Mouse (Mus musculus) spleen, adult 2 months (tissue): ENCODE data around the gene Dab2. TPM values are rescaled to one million over a fixed set of nuclear protein-coding genes. Genes with fewer than 3 reads are reported as not detected.

Source experiments
- DNase-seq, 2 experiments: peaks; one replicate each; pipeline versions ENCODE4 v3.0.0 to v3.0.0-alpha.2; 2012 to 2021; ENCODE audit warnings: low spot score in 2 of 2, low read depth in 1 of 2
- H3K27ac ChIP-seq: fragments of 200-500 bp; 2 replicates; pipeline ENCODE4 v1.5.1; 2012; ENCODE audit warnings: low read length, inconsistent platforms; ENCODE audit not compliant: insufficient read depth
- H3K27me3 ChIP-seq: fragments of 200-500 bp; 2 replicates; pipeline ENCODE4 v1.6.1; 2012; ENCODE audit warnings: mild to moderate bottlenecking, moderate library complexity, low read length, inconsistent platforms; ENCODE audit not compliant: control insufficient read depth, insufficient read depth
- H3K36me3 ChIP-seq: fragments of 200-500 bp; 2 replicates; pipeline ENCODE4 v1.6.1; 2012; ENCODE audit warnings: mild to moderate bottlenecking, low read length, inconsistent platforms; ENCODE audit not compliant: control insufficient read depth, insufficient read depth
- H3K4me1 ChIP-seq: fragments of 200-500 bp; 2 replicates; pipeline ENCODE4 v1.6.1; 2011; ENCODE audit warnings: inconsistent platforms; ENCODE audit not compliant: control insufficient read depth, insufficient read depth, insufficient read length
- H3K4me3 ChIP-seq: fragments of 200-500 bp; 2 replicates; pipeline ENCODE4 v1.5.1; 2011; ENCODE audit warnings: mild to moderate bottlenecking, inconsistent platforms; ENCODE audit not compliant: insufficient read depth, insufficient read length; ENCODE audit errors: extremely low read depth
- CTCF ChIP-seq: fragments of 200-500 bp; IDR thresholded peaks from 2 replicates; pipeline ENCODE4 v1.5.1; 2011; ENCODE audit warnings: mild to moderate bottlenecking, inconsistent platforms; ENCODE audit not compliant: insufficient read depth, insufficient read length, insufficient replicate concordance; ENCODE audit errors: extremely low read depth
- POLR2A ChIP-seq: fragments of 200-500 bp; IDR thresholded peaks from 2 replicates; pipeline ENCODE4 v1.6.1; 2011; ENCODE audit warnings: low read depth, low read length, inconsistent platforms
- WGBS: fragments of 180-500 bp; shearing (Covaris S2); methylation state at CpG from one replicate; pipeline ENCODE4 v1.1.7; 2018; 5-methylcytosine and 5-hydroxymethylcytosine counted together
- polyA plus RNA-seq: library from polyadenylated mRNA; depleted of rRNA; stranded (reverse); fragments of >200 nt; gene quantifications from 2 replicates; pipeline ENCODE4 v1.2.3, GENCODE M21; 2012; rRNA removed

The Dab2 gene
- polyA plus RNA-seq, 1 experiment: 5.2 TPM

DNA sequence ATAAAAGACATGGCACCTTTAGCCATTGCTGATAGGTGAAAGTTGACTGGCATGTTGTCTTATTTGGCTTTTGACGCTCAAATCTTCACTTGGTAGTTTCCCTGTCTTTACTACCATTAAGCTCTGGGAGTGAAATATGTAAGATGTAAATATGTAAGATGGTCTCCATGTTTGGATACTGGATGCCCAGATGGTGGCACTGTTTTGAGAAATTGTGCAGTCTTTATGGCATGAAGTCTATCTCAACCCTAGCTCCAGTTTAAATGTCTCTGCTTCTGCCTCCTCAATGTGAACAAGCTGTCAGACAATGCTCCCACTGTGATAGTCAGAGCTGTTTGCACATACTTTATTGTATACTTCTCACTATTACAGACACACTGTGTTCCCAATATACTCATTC lies 169.3 kb downstream of the Dab2 start:
- Histone ChIP-seq H3K4me1 (no peaks in the 10 kb centered on the region), H3K27me3 (no peaks in the 10 kb centered on the region), H3K27ac (no peak overlapping the region), H3K36me3 (no peaks in the 10 kb centered on the region), H3K4me3 (no peak overlapping the region)
- DNase-seq: no peak
- 90% methylated on average over 1 of the region's 1 CpGs for WGBS
- TF ChIP-seq POLR2A (no peak), CTCF (no peak)

DNA sequence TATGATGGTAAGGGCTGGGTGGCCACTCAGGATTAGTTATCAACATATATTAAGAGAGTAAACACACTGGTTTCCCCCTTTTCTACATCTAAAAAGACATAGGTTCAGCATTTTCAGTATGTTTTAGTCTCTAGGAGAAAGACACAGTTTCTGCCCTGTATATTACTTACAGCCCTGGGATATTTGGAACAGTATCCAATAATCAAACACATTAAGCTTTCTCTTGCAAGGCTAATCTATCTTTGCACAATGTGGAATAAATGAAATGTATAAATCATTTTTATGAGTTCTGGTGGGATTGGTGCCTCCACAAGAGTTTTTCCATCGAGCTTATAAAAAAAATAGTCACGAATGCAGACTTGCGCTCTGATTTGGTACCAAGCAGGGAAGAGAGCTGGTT lies 169.8 kb downstream of the Dab2 start:
- no peak for DNase-seq
- 87% methylated on average over 3 of the region's 3 CpGs for WGBS
- Histone ChIP-seq H3K27ac (no peak overlapping the region), H3K27me3 (no peaks in the 10 kb centered on the region), H3K4me3 (no peak overlapping the region), H3K36me3 (no peaks in the 10 kb centered on the region), H3K4me1 (no peaks in the 10 kb centered on the region)
- no peak for TF ChIP-seq POLR2A
- TF ChIP-seq CTCF: no peak

DNA sequence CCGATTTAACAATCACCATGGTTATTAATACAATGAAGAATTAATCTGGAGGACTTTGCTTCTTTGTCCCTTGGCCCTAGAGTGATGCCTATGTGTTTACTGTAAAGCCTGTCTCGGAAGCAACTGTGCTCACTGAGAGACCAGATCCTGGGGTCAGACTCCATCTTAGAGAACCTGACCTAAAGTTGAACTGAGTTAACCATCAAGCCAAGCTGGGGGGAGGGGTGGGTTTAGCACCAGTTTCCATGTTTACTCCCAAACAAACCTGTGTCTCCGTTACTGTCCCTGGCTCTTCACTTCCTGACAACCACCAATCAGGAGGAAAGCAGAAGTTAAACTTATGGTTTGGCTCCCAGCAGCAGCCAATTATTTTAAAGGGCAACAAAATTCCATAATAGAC lies 184.0 kb downstream of the Dab2 start:
- WGBS: 86% methylated on average over 3 of the region's 3 CpGs
- H3K4me3 ChIP-seq: no peak overlapping the region
- no peak for DNase-seq
- H3K27ac ChIP-seq: no peak overlapping the region
- H3K27me3 ChIP-seq: no peaks in the 10 kb centered on the region
- H3K36me3 ChIP-seq: no peaks in the 10 kb centered on the region
- TF ChIP-seq CTCF (no peak), POLR2A (no peak)
- H3K4me1 ChIP-seq: no peaks in the 10 kb centered on the region

Other genes with a start within 250 kb of the Dab2 start
- gene C9, start 145.5 kb downstream of the Dab2 start, polyA plus RNA-seq: not detected in 2 replicates
- gene Fyb, start 223.1 kb downstream of the Dab2 start, polyA plus RNA-seq: 35.3 and 71.0 TPM in 2 replicates